Mouse (Mus musculus): ENCODE measurements at regions not wholly inside any gene's neighbourhood (a gene's known extent, or its start where the extent isn't known, plus 50 kb on each side); places are given as distances from the start of the nearest gene placed in this dataset.
A peak's percentile ranks its signal among the peaks of the same experiment; 100 is the strongest.

GRCm38 (mm10) chr1:65509003-65509402 lies 227.1 kb downstream of the Pth2r start:
- DNase-seq (ENCODE audit: extremely low spot score in 1 of 2, low spot score in 1 of 2), result no peak

- no peak for DNase-seq (ENCODE audit: extremely low spot score in 1 of 2, low spot score in 1 of 2)
These were observed 253.8 kb downstream of the Pth2r start for GRCm38 (mm10) chr1:65535674-65536073.

- peak in 1 of 2 experiments; percentile 42 for DNase-seq (ENCODE audit: extremely low spot score in 1 of 2, low spot score in 1 of 2)
These were observed 256.7 kb downstream of the Pth2r start for GRCm38 (mm10) chr1:65538509-65538908.

GRCm38 (mm10) chr1:65544219-65544864 lies 262.5 kb downstream of the Pth2r start:
- DNase-seq (ENCODE audit: extremely low spot score in 1 of 2, low spot score in 1 of 2), result no peak

GRCm38 (mm10) chr1:65545336-65546060 lies 263.6 kb downstream of the Pth2r start:
- DNase-seq (ENCODE audit: extremely low spot score in 1 of 2, low spot score in 1 of 2), result no peak

GRCm38 (mm10) chr1:65548830-65549229 lies 267.0 kb downstream of the Pth2r start:
- peak in 1 of 2 experiments; percentile 28 for DNase-seq (ENCODE audit: extremely low spot score in 1 of 2, low spot score in 1 of 2)

- no peak for DNase-seq (ENCODE audit: extremely low spot score in 1 of 2, low spot score in 1 of 2)
These were observed 305.5 kb downstream of the Pth2r start for GRCm38 (mm10) chr1:65587402-65587801.

GRCm38 (mm10) chr1:65635315-65635714 lies 291.0 kb upstream of the Crygf start:
- DNase-seq (ENCODE audit: extremely low spot score in 1 of 2, low spot score in 1 of 2), result peak in 1 of 2 experiments; percentile 4

- peak in 1 of 2 experiments; percentile 6 for DNase-seq (ENCODE audit: extremely low spot score in 1 of 2, low spot score in 1 of 2)
These were observed 271.9 kb upstream of the Crygf start for GRCm38 (mm10) chr1:65654460-65654859.

- no peak for DNase-seq (ENCODE audit: extremely low spot score in 1 of 2, low spot score in 1 of 2)
These were observed 244.4 kb upstream of the Crygf start for GRCm38 (mm10) chr1:65681960-65682359.

GRCm38 (mm10) chr1:65687322-65687721 lies 239.0 kb upstream of the Crygf start:
- DNase-seq (ENCODE audit: extremely low spot score in 1 of 2, low spot score in 1 of 2), result no peak

- DNase-seq (ENCODE audit: extremely low spot score in 1 of 2, low spot score in 1 of 2), result peak in 1 of 2 experiments; percentile 31
These were observed 196.1 kb upstream of the Crygf start for GRCm38 (mm10) chr1:65730262-65730661.

- DNase-seq (ENCODE audit: extremely low spot score in 1 of 2, low spot score in 1 of 2), result no peak
These were observed 168.4 kb upstream of the Crygf start for GRCm38 (mm10) chr1:65757951-65758350.

- no peak for DNase-seq (ENCODE audit: extremely low spot score in 1 of 2, low spot score in 1 of 2)
These were observed 165.2 kb upstream of the Crygf start for GRCm38 (mm10) chr1:65761141-65761540.

GRCm38 (mm10) chr1:65800244-65800643 lies 126.1 kb upstream of the Crygf start:
- DNase-seq (ENCODE audit: extremely low spot score in 1 of 2, low spot score in 1 of 2), result no peak

GRCm38 (mm10) chr1:65820771-65821170 lies 105.5 kb upstream of the Crygf start:
- DNase-seq (ENCODE audit: extremely low spot score in 1 of 2, low spot score in 1 of 2), result no peak

GRCm38 (mm10) chr1:65841116-65841515 lies 85.2 kb upstream of the Crygf start:
- no peak for DNase-seq (ENCODE audit: extremely low spot score in 1 of 2, low spot score in 1 of 2)

GRCm38 (mm10) chr1:65847005-65847404 lies 79.3 kb upstream of the Crygf start:
- no peak for DNase-seq (ENCODE audit: extremely low spot score in 1 of 2, low spot score in 1 of 2)

GRCm38 (mm10) chr1:65873691-65874090 lies 52.6 kb upstream of the Crygf start:
- peak in 1 of 2 experiments; percentile 2 for DNase-seq (ENCODE audit: extremely low spot score in 1 of 2, low spot score in 1 of 2)
